Mouse (Mus musculus): ENCODE results near the gene Nav2.

The Nav2 gene

DNA sequence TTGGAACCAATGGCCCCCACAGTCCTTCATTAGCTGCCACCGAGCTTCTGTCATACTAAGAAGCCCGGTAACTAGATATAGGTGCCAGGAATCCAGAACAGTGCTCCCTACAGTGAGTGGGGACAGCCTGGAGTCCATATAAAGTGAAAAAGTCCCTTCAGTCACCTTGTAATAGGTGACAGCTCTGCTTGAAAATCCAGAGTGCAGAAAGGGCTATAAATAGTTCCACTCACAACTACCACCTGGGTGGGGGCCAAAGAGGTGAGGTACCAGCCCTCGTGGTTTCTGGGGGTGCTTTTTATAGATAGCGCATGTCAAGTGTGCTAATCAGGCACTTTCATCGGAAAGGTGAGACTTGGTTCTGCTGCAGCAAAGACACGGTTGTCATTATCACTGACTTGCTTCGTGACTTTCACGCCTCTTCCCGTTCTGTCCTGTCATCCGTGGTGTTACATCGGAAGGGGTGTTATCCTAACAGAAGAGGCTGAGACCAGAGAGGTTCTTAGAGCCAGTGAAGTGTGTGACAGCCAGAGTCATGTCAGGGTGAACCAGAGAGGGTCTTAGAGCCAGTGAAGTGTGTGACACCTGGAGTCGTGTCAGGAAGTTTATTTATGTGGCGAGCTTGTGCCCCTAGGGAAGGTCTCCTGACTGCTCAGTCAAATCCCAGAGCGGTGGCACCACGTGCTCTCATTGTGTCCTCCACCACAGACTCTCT, 179.8 kb downstream of the Nav2 start:
- in situ Hi-C loops (cut with MboI, MseI), result no loop called here

DNA sequence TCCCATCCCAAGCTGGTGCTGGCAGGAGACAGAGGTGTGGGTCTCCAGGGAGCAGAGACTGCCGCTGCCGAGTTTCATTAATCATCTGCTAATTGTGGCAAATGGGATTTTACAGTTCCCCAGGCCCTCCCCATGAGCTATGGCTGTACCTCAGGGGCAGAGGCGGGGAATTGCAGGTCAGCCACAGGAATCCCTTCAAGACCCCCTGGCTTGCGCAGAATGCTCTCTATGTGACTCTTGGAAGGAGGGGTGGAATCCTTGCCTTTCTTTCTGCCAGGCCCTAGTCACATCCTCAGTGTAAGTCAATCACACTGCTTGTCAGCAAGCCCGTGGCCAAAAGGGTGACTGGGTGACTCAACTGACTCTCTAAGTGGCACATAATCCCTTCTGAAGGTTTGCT, 182.9 kb downstream of the Nav2 start:
- in situ Hi-C loops (cut with MboI, MseI), result no loop called here

DNA sequence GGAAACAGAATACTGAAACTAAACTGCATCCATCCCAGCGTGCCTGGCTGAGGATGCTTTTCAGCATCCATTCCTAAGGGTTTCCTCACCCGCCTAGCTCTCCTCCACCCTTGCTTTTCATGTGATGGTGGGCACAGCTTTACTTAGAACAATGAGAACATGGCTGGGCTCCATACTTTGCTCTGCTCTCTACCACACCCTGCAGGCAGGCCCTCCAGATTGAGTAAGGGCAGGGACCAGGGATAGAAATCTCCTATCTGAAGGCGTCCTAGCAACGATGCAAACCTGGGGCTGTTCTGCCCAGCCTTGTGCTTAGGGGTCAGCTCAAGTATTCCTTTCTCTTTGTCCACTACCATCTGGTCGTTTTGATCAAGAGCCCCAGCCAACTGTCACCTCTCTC, 183.4 kb downstream of the Nav2 start:
- in situ Hi-C loops (cut with MboI, MseI), result no loop called here

DNA sequence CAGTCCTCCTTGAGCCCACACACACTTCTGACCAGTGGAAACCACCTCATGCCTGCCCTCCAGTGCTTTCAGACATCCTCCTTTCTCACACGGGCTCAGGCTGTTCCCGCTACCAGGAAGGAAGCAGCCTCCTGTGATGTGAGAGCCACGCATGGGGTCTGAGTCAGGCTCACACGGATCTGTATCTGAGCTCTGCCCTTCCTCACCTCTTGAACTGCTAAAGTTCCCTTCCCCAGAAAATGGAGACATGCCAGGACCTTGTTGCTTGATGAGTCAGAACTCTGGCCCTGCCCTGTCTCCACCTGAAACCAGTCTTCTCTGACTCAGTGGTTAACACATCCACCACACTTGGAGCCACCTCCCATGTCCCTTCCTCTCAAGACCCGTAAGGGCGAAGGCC, 185.1 kb downstream of the Nav2 start:
- in situ Hi-C loops (cut with MboI, MseI), result no loop called here

DNA sequence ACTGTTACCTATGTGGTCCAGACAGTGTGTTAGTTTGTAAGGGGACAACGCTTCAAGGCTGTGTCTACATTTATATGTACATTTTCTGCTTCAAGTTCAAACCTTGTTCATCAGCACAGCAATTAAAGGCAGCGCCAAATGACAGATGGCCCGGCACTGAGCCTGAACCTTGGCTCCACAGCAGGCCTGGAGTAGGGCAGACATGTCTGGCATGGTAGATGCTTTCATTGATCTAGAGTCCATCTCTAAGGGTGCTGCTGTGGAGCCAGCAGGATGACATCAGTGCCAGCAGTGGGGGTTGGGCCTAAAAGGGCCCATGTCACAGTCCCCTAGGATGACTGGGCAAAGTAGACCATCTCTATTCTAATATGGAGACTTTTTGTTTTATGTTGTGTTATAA, 186.0 kb downstream of the Nav2 start:
- in situ Hi-C loops (cut with MboI, MseI), result no loop called here

DNA sequence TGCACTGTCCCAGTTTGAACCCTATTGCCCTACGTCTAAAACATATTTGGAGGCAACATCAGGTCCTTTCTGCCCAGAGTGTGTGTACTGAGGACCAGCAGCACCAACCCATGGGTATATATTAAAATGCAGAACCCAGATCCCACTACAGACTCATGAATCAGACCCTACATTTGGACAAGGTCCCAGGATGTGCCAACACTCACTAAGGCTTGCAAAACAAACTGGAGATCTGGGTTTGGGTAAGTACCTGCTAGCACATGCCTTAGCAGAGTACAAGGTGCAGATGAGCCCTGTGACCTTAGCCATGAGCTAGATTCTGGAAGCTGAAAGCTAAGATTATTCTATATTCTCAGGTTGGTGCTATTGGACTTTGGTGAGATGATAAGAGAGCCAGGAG, 192.8 kb downstream of the Nav2 start:
- in situ Hi-C loops (cut with MboI, MseI), result no loop called here

DNA sequence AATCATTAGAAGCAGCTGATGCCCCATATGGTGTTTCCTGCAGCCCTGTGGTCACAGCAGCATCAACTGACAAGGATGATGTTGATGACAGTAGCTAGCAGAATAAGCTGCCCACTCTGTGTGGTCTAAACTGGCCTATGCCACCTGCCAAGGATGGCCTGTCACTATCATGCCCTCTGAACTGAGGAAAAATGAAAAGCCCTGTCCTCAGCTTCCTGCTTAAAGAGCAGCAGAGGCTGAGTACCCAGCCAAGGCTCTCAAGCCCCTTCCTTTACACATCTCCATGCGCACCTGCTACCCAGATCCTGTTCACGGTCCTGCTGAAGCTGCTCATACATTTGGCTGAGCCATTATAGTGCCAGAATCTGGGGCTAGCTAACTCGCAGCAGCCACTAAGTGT, 193.7 kb downstream of the Nav2 start:
- in situ Hi-C loops (cut with MboI, MseI), result no loop called here

DNA sequence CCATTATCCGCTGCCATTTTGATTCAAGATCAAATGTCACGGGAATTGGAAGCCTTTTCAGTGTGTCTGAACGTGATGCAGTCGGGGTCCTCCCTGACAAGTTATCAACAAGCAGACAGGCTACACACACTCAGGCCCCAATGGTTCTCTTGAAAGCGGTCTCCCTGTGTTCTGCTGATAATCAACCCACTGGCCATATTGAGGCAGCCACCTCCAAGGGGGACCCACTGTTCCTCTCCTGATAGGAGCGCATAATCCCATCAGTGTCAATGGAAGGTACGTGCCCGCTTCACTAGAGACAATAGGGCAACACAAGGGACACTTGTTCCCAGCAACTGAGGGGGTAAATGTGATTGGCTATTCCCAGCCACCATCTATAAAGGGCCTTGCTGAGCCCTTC, 195.9 kb downstream of the Nav2 start:
- in situ Hi-C loops (cut with MboI, MseI), result no loop called here

GRCm38 (mm10) chr7:49104793-49105192, 196.3 kb downstream of the Nav2 start:
- in situ Hi-C loops (cut with MboI, MseI), result no loop called here

DNA sequence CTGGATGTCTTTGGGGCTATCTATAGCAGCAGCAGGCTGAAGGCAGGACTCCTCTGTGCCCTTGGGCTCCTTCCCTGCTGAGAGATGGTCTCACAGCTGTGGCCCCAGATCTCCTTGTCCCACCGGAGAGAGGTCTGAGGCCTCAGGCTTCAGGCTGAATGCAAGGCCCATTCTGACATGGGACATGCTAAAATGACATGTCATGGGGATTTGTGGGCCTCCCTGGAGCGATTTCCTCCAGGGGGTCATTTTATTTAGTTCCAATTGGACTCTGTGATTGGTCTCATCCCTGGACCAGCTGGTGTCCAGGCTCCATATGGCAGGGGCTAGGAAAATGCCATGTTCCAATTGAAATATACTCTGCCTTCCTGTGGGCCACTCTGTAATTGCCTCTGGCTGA, 197.0 kb downstream of the Nav2 start:
- in situ Hi-C loops (cut with MboI, MseI), result no loop called here

DNA sequence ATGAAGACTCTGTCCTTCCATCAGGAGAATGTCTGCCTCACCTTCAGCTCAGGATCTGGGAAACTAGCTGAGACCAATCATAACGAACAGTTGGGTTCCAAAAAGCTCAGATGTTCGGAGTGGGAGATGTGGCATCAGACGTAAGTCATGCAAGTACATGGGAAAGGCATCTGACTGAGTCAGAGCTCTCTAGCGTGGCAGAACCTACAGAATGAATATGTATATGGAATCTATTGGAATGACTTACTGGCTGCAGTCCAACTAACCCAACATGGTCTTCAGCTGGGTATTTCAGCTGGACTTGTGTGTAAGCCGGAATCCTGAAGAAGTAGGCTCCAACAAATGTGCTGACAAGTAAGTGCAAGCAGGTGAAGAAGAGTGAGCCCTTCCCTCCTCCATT, 199.6 kb downstream of the Nav2 start:
- in situ Hi-C loops (cut with MboI, MseI), result no loop called here

DNA sequence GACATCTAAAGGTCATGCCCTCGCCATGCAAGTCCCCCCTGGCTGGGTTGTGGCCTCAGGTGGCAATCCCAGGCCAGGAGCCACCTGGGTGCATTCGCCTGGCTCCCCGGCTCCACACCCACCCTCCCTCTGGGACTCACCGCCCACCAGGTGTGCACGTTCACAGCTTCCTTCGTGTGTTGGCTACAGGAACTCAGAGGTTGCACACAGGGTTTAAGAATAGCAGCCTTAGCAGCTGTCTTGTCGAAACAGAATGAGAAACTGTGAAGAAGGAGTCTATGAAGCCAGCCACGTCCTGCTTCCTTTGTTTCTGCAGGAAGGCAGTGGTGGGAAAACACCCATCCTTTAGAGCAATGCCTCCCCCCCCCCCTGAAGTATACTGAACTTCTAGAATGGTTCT, 210.5 kb downstream of the Nav2 start:
- in situ Hi-C loops (cut with MboI, MseI), result loop anchor here in 1 of 2 experiments (10.0 kb wide), 1 partner anchor 224 kb away; no protein-coding TSS in a partner anchor

DNA sequence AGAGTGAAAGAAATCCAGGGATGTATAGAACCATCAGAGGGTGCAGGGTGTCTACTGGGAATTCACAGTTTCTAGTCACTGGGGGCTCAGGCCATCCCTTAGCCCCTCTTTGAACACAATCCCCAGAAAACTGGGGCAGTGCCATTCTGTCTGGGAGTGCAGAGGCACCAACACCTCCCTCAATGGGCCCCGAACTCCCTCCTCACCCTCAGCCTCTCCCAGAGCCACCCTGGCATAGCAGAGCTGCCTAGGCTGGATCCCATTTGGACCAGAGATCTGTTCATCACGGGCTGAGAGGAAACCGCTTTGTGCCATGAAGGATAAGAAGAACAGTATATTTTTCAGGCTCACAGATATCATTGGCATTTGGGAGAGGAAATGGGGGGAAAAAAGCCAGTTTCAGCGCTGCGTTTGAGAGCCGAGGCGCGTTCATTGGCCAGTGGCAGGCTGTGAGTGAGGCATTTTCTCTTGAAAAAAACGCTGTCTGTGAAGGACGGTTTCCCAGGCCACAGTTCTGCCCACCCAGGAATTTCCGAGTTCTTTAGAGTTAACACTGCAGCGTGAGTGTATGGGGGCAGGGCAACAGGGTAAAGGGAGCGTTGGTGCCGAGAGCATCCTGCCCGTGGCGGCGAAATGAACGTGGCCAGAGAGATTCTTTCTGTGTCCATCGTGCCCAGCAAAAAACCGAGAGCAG, 211.4 kb downstream of the Nav2 start:
- in situ Hi-C loops (cut with MboI, MseI), result loop anchor here in 1 of 2 experiments (10.0 kb wide), 1 partner anchor 225 kb away; no protein-coding TSS in a partner anchor

DNA sequence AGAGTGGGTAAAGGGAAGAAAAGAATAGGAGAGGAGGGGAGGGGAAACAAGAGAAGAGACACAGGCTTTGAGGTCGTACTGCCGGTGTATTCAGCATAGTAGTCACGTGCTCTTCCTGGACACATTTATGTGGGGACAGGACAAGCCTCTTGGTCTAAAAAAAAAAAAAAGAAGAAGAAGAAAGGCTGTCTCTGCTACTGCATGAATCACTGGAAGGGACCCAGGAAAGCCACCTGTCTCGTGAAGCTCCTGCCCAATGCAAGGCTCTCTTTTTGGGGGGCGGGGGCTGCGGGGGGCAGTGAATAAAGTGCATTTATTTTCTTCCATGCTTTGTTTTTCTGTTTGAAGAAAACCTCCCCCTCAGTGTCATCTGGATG, 212.0 kb downstream of the Nav2 start:
- in situ Hi-C loops (cut with MboI, MseI), result no loop called here

- in situ Hi-C loops (cut with MboI, MseI), result no loop called here
Observed at GRCm38 (mm10) chr7:49120935-49121691, 212.6 kb downstream of the Nav2 start.

DNA sequence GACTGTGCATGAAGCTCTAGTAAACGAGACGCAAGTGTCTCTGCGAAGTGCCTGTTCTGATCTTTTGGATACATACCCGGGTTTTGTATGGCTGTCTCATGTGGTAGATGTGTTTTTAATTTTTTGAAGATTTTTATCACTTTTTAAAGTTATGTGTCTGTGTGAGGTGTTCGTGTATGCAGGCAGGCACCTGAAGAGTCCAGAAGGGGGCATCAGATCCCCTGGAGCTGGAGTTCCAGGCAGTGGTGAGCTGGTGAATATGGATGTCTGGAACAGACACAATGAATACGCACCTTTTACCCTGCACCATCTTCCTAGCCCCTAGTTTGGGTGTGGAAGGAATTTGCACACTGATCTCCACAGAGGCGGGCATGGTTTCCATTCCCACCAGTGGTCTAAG, 214.0 kb downstream of the Nav2 start:
- in situ Hi-C loops (cut with MboI, MseI), result no loop called here

DNA sequence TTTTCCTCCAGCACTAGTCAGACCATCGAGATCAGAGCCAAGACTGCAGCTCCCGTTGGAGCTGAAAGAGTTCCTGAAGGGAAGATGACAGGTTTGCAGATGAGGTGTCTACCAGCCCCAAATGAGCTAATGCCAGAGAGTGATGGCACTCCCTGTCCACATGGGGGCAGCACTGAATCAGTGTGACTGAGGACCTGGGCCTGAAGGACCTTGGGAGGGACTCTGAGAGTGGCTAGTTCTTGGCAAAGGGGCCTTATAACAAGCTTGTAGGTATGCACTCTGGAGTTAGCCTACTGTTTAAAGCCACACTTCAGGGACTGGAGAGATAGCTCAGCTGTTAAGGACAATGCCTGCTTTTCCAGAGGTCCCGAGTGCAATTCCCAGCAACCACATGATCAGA, 217.0 kb downstream of the Nav2 start:
- in situ Hi-C loops (cut with MboI, MseI), result loop anchor here in 1 of 2 experiments (5.0 kb wide), 1 partner anchor 373 kb away; no protein-coding TSS in a partner anchor

DNA sequence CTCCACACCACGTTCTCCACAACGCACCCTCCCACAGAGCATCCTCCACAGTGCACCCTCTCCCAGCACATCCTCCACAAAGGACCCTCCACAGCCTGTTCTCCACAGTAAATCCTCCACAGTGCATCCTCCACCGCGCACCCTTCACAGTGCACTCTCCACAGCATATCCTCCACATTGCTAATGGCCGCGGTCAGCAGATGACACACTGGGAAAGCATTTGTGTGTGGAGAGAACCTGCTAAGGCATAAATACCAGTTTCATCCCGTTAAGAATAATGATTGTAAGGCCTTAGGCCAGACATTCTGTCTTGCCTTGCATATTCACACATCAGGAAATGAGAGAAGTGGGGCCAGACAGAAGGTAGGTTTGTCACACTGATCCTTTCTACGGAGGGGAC, 219.7 kb downstream of the Nav2 start:
- in situ Hi-C loops (cut with MboI, MseI), result loop anchor here in 1 of 2 experiments (5.0 kb wide), 1 partner anchor 376 kb away; no protein-coding TSS in a partner anchor

- in situ Hi-C loops (cut with MboI, MseI), result loop anchor here (5.0 to 10.0 kb wide), 3 partner anchors 139 to 322 kb away; no protein-coding TSS in a partner anchor
Observed at GRCm38 (mm10) chr7:49132851-49133351, 224.4 kb downstream of the Nav2 start.

GRCm38 (mm10) chr7:49134396-49134795, 225.9 kb downstream of the Nav2 start:
- in situ Hi-C loops (cut with MboI, MseI), result loop anchor here (5.0 to 10.0 kb wide), 3 partner anchors 138 to 320 kb away; no protein-coding TSS in a partner anchor

GRCm38 (mm10) chr7:49139762-49140161, 231.2 kb downstream of the Nav2 start:
- in situ Hi-C loops (cut with MboI, MseI), result loop anchor here in 1 of 2 experiments (10.0 kb wide), 1 partner anchor 315 kb away; no protein-coding TSS in a partner anchor

GRCm38 (mm10) chr7:49143966-49144365, 235.4 kb downstream of the Nav2 start:
- in situ Hi-C loops (cut with MboI, MseI), result no loop called here

All from T-helper 17 cell (primary cell).